Mouse (Mus musculus): ENCODE measurements around the gene Snx4.
"Not testable (repeated sequence)": the region's sequence is repeated elsewhere in the genome, so short reads cannot be mapped to it uniquely, and the experiment has no call there.

Gene Snx4

DNA sequence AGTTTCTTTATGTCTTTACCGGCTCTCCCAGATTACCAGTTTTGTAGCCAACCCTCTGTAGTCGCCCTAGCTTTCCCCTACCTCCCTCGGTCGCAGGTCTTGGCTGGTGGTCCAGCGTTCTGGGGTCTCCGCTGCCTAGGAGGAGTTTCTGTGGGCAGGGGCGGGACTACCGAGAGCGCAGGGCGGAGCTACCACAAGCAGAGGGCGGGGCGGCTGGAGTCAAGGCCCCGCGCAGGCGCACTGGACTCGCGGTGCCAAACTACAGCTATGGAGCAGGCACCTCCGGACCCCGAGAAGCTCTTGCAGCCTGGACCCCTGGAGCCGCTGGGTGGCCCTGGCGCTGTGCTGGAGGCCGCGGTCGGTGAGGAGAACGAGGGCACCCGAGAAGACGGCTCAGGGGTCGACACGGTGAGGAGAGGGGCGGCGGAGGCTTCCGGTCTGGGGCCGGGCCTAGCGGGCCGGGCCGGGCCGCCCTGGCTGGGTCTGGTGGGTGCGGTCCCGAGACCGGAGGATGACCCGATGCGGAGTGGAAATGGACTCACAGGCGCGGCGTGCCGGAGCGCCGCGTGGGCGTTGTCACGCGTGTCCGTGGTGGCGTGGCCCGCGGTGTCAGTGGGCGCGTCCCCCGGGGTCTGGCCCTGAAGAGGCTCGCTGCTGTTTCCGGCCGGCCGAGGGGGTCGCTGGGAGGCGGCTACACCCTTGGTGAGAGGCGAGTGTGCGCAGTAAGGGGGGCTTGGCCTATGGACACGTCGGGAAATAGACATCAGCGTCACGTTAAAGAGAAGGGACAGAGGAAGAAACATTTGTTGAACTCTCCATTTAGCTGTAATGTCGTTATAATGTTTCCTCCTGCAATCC, at the start of gene Snx4:
Gene Snx4 (plus strand): TSS at position 249 of the 858 bp plus-strand sequence.
- peak; percentile 82 to 89 for DNase-seq (ENCODE audit: low spot score in 2 of 2)

DNA sequence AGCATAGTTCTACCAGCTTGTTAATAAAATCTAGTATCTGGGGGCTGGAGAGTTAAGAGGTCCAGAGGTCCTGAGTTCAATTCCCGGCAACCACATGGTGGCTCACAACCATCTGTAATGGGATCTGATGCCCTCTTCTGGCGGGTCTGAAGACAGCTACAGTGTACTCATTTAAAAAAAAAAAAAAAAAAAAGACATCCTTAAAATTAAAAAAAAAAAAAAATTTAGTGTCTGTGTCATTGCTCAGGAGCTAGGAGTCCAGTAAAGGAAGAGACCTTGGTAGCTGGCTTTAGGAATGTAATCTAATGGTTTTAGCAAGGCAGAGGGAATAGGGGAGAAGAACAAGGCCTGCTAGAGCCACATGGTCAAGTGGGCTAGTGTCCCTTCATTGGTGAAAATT, 40.4 kb upstream of the Snx4 start:
- no peak for DNase-seq (ENCODE audit: low spot score in 2 of 2)

DNA sequence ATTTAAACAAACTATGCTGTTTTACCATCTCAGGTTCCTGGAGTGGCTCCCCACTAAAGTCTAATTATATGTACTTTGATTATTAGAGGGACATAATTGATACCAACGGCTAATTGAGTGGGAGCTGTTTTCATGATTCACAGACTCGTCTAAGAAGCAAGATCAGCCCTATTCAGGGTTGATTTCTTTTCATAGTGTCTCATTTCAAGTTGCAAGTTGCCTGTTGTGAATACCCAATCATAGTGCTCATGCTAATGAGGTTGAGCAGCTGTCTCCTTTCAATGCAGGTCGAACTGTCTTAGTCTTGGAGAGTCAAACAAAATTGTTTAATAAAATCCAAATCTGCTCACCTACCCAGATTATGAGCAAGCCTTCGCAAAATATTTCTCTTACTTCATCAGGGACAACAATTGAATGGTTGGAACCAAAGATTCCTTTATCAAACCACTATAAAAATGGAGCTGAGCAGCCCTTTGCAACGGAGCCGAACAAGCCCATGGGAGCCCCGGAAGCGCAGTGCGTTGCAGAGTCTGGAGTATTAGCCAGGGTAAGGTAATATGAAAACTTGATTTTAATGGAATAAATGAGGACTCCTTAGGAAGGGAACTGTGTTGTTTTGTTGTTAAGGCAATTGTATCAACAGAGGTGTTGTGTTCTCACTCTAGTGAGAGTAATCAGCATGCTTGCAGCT, 34.8 kb upstream of the Snx4 start:
- DNase-seq (ENCODE audit: low spot score in 2 of 2) = no peak

DNA sequence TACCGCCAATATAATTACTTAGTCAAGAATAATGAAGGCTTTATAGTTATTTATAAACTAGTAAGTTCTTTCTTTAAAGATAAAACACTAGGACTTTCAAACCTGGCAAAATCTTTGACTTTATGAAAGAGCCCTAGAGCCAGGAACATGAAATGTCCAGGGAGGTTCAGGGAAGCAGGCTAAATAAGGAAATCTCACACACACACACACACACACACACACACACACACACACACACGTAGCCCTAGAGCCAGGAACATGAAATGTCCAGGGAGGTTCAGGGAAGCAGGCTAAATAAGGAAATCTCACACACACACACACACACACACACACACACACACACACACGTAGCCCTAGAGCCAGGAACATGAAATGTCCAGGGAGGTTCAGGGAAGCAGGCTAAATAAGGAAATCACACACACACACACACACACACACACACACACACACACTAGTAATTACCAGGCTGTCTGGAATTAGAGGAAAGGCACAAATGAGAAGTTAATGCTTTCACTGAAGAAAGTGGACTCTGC, 33.6 kb upstream of the Snx4 start:
- DNase-seq (ENCODE audit: low spot score in 2 of 2) = not testable (repeated sequence)

DNA sequence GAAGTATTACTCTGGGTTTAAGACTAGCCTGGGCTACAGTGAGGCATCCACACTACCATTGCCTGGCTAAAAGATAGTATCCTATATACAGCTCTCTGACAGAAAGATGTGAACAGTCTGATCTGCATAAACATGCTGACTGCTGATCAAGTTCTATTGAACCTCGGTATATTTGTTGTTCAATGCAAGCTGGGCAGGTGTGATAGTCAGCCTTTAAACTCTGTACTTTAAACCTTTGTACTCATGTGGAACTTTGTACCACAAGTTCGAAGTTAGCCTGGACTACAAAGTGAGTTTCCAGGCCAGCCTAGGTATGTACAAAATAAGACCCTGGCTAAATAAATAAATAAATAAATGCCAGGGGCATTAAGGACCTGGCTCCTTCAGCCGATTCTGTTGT, 28.8 kb upstream of the Snx4 start:
- DNase-seq (ENCODE audit: low spot score in 2 of 2) = no peak

DNA sequence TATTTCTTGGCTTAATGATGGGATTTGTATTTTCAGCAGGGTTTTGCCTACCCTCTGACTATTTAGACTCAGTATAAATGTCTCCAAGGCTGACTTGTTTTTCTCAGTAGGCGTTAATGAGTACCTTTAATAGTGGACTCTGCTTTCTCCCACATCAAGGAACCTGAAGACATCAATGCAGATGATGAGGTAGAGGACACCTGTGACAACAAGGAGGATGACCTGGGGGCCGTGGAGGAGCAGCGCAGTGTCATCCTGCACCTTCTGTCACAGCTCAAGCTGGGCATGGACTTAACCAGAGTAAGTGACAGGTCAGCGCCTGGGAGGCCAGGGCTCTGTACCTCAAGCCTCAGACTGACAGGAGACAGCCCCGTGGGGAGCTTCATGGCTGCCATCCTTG, 26.9 kb upstream of the Snx4 start:
- no peak for DNase-seq (ENCODE audit: low spot score in 2 of 2)

DNA sequence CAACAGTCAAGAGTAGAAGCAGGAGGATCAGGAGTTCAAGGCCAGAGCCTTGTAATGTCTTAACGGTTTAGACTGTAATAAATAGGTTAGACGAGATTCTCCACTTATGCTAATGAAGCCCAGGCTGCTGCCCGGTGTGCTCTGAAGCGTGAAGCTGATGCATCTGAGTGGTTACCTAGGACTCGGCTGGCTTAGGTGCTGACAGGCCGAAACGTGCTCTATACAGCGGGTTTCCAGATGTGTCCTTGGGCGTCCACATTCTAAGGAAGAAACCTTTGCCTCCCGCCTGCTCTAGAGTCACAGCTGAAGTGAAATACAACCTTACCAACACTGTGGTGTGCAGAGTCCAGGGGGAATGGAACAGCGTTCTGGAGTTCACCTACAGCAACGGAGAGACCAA, 17.1 kb upstream of the Snx4 start:
- no peak for DNase-seq (ENCODE audit: low spot score in 2 of 2)

DNA sequence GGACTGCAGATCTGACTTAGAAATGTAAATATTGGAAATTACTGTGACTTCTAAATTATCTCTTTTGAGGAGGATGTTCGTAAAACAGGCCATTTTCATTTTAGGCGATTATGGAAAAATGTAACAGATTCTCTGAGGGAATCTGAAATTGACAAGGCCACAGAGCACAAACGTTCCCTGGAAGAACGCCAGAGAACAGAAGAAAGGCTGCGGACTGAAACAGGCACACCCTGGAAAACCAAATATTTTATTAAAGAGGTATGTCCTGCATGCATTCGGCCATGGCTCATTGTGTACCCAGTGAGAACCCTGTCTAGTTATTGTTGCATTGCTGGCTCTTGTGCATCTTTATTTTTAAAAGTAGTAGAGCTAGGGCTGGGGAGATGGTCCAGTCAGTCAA, 15.1 kb upstream of the Snx4 start:
- no peak for DNase-seq (ENCODE audit: low spot score in 2 of 2)

DNA sequence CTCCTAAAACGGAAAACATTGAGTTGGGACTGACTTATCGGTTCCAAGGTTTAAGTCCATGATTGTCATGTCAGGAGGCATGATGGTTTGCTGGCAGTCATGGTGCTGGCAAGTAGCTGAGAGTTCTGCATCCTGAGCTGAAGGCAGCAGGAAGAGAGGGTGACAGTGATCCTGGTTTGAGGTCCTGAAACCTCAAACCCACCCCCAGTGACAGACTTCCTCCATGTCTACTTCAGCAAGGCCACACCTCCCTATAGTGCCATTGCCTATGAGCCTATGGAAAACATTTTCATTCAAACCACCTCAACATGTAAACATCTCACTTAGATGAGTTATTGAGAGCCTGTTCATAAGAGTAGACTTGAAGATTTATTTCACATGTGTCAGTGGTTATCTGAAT, 11.9 kb upstream of the Snx4 start:
- no peak for DNase-seq (ENCODE audit: low spot score in 2 of 2)

DNA sequence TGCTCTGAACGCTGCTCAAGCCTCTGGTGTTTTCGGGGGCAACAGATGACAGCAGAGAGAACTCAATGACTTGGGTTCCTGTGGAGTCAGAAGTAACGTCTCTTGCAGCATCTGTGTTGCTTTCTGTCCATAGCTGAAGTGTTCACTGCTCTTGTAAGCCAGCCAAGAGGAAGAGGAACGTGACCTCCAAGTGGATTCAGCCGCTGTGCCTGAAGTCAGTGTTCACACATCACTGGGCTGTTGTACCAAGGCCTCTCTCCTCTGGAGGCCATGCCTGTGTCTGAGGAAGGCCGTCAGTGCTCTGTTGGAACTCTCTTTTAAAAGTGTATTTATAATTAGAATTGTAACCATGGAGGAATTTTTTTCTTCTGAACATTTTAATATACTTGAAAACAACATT, 9.2 kb upstream of the Snx4 start:
- DNase-seq (ENCODE audit: low spot score in 2 of 2) = no peak

DNA sequence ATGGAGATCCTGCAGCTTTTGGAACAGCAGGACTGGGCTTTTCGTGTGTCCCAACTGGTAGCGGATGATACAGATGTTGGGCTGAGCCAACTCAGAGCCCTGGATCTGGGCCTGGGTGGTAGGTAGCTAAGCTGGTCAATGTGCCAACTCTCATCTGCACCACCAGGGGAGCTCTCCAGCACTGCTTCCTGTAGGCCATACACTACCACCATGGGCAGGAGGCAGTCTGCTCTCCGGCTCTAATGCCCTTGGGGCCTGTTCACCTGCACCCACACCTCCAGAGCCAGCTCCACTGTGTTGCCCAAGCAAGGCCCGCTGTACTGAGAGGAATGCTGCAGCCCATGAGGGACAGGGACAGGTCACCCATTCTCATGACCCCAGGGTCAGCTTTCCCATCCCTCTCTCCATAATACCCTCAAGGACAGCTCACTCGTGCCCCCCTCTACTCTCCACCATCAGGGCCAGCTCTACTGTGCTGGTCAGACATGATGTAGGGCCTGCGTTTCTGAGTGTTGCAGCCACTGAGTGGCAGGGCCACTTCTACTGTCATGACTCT, 7.0 kb upstream of the Snx4 start:
- DNase-seq (ENCODE audit: low spot score in 2 of 2) = no peak

DNA sequence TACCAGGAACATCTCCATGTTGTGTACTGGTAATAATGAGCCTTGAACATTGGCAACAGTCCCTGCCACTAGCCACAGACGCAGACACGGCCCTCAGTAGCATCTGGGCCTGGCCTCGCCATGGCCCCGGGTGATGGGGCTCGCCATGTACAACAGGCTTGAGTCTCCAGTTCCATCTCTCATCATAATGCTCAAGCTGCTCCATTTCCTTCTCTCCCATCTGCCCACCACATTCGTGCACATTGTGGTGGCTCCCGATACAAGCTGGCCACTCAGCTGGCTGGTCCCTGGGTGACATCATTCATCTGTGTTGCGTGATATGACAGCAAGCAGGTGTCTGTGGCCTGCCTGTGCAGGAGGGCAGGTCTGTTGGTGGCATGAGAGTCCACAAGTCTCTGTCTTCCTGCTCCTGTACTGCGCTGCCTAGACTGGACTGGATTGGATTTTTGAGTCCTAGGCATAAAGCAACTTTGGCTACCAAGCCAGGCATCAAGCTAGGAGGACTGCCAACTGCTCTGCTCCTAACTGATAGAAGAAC, 6.2 kb upstream of the Snx4 start:
- DNase-seq (ENCODE audit: low spot score in 2 of 2) = no peak

DNA sequence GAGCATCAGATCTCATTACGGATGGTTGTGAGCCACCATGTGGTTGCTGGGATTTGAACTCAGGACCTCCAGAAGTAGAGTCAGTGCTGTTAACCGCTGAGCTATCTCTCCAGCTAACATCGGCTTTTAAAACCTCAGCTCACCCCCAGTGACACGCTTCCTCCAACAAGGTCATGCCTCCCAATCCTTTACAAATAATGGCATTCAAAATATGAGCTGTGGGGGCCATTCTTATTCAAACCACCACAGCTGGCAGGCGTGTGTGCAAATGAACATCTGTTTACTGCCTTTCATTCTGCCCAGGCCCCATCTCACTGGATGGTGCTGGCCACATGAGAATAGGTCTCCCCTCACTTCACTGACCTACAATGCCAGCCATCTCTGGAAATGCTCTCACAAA, 4.7 kb upstream of the Snx4 start:
- DNase-seq (ENCODE audit: low spot score in 2 of 2) = no peak

DNA sequence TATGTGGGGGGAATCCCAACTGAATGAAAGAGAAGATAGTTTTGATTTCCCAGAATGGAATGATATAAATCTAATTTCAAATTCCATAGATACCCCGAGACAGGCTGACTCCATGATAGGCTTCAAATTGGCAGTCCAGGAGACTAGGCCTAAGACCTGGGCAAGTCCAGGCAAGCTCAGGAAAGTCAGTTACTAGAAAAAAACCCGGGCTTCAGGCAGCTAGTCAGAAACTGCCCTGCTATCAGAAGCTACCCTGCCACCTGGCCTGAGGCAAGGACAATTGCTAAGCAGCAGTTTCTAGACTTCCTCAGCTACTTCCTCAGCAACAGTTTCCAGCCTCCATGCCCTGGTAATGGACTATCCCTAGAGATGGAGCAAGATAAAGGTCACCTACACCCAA, 4.2 kb upstream of the Snx4 start:
- no peak for DNase-seq (ENCODE audit: low spot score in 2 of 2)

DNA sequence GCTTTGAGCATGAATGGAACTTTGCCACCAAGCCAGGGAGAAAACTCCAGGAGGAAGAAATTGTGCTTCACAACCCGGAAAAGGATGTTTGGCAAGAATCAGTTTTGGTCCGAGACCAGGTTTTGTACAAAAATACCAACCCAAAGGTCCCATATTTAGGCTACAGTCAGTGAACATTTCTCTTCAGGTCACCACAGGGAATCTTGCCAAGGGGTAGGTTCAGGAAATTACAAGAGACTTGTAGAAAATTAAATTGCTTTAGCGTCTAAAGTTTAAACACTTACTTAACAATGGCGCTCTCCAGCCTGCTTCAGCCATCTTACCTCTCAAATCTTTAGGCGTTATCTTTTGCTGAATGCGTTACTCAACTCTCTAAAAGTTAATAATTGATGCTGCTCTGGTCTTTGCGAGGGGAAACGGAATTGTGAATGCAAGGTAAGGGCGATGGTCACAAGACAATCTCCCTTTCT, 556 bp upstream of the Snx4 start:
- DNase-seq (ENCODE audit: low spot score in 2 of 2) = no peak

DNA sequence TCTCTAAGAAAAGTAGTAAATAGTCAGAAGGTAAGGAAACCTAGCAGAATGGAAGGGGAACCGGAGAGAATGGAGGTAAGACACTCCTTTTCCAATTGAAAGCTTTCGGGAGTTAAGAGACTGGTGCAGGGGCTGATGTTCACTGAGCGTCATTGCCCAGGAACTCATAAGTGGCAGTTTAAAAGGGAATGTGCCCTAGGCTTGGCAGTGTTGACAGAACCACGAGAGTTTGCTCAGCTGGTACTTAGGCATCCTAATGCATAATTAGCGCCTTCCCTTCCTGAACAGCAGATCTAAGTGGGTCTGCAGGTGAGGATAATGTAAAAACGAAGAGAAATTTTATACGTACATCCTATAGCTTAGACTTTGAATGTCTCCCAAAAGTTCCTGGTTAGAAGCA, 4.4 kb downstream of the Snx4 start:
- DNase-seq (ENCODE audit: low spot score in 2 of 2) = no peak

DNA sequence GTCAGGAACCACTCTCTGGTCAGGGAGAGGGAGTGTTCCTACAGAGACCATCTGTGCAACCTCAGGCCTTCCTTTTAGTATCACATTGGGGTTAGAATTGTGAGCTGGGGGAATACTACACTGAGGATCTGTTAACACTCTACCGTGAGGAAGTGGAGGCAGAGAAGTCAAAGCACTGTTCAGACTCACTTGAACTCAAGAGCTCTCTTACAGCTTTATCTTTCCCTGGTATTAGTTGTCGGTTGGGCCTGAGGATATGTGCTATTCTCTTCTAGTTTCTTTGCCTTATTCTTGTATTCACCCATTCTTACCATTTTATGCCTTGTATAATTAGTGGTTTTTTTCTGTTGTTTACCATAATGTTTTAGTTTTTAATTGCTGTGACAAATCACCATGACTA, 7.3 kb downstream of the Snx4 start:
- no peak for DNase-seq (ENCODE audit: low spot score in 2 of 2)

DNA sequence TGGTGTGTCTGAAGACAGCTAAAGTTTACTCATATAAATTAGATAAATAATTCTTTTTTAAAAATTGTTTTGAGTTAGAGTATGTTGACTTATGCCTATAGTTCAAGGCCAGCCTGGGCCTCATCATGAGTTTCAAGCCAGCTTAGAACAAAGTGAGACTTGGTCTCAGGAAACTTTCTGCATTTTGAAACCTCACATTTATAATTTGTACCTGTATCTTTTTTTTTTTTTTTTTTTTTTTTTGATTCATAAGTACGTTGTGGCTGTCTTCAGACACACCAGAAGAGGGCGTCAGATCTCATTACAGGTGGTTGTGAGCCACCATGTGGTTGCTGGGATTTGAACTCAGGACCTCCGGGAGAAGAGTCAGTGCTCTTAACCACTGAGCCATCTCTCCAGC, 8.6 kb downstream of the Snx4 start:
- no peak for DNase-seq (ENCODE audit: low spot score in 2 of 2)

DNA sequence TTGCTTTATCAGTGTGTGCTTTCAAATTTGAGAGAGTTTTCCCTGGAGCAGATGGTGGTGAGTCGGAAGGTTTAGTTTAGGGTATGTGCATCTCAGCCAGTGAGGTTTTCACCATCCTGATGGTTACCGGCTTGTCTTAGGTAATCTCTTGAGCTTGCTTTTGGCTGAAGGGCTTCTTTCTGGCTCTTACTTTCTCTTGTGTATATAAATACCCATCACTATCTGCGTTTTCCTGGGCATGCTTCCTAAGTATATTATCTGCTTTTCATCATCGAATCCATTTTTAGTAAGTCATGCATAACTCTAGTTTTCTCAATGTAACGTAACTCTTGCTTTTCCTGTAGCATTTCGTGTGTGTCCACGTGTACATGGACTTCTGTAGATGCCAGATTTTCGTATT, 9.6 kb downstream of the Snx4 start:
- no peak for DNase-seq (ENCODE audit: low spot score in 2 of 2)

DNA sequence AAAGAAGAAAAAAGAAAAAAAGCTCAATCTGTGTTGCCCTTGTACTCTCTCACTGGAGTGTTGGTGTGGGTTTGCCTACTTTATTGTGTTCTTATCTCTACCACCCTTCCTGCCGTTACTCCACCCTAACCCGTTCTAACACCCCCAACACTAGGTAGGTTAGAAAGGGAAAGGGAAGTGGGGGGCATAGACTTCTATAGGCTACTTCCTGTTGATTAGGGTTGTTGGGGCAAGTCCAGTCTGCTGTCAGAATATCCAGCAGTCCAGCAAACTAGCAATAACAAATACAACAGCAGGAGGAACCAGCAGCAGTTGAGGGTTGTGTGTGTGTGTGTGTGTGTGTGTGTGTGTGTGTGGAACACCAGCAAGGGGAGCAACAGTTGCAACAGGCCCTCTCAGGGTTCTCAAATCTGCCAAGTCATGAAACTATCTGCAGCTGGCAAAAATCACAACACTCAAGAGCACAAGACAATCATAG, 10.4 kb downstream of the Snx4 start:
- no peak for DNase-seq (ENCODE audit: low spot score in 2 of 2)

DNA sequence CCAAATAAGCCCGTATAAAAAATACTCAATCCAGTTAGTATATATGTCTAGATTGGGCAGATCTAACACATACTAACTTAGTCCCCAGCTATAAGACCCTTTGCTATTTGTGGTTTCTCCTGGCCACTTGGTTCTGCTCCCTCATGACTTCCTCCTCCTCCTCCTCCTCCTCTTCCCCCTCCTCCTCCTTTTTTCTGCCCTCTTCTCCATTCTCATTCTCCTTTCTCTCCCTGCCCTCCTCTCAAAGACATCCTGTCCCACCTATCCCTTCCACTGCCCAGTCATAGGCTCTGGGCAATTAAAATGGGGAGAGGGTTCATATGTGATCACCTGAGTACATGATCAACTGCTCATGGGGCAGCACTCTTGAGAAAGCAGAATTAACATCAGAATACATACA, 10.9 kb downstream of the Snx4 start:
- DNase-seq (ENCODE audit: low spot score in 2 of 2) = no peak

DNA sequence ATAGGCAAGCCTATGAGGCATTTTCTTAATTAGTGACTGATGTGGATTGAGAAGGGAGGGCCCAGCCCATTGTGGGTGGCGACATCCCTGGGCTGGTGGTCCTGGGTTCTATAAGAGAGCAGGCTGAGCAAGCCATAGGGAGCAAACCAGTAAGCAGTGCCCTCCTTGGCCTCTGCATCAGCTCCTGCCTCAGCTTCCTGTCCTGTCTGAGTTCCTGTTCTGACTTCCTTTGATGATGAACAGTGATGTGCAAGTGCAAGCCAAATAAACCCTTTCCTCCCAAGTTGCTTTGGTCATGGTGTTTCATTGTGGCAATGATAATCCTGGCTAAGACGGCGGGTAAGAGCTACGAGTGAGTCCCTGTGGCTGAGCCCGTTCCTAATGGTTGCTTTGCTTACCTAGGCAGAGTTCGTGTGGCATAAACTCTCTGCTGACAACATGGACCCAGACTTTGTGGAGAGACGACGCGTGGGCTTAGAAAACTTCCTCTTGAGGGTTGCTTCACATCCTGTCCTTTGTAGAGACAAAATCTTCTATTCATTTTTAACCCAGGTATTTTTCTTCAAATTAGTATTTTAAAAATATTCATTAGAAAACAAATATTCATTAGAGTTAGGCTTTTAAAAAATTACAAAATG, 16.5 kb downstream of the Snx4 start:
- no peak for DNase-seq (ENCODE audit: low spot score in 2 of 2)

Data from frontal cortex, postnatal 14 days (tissue).